Mouse (Mus musculus) embryonic facial prominence, embryonic 14.5 days (tissue): Measurements from ENCODE around the gene Zfp768. TPM values are rescaled to one million over a fixed set of nuclear protein-coding genes. Genes with fewer than 3 reads are reported as not detected.

Experiments
- ATAC-seq: fragments of 200-750 bp; cut with Nextera tagmentation; 2 replicates; pipeline ENCODE4 v1.8.0; 2017; ENCODE audit warnings: low read depth, moderate number of reproducible peaks, moderate TSS enrichment
- DNase-seq: peaks from one replicate; pipeline ENCODE4 v3.0.0-alpha.2; 2015; ENCODE audit warnings: low spot score
- H3K27ac ChIP-seq: fragments of 300-500 bp; sonication (generic); replicated peaks from 2 replicates; pipeline ENCODE4 v1.5.1; 2014; ENCODE audit warnings: low read depth, mild to moderate bottlenecking, low read length, moderate library complexity
- H3K27me3 ChIP-seq: fragments of 300-500 bp; sonication (generic); replicated peaks from 2 replicates; pipeline ENCODE4 v1.6.1; 2014; ENCODE audit warnings: low read length; ENCODE audit not compliant: control insufficient read depth, insufficient read depth
- H3K36me3 ChIP-seq: fragments of 300-500 bp; sonication (generic); 2 replicates; pipeline ENCODE4 v1.6.1; 2014; ENCODE audit warnings: low read length, mixed read lengths; ENCODE audit not compliant: control insufficient read depth, insufficient read depth
- H3K4me1 ChIP-seq: fragments of 300-500 bp; sonication (generic); 2 replicates; pipeline ENCODE4 v1.6.1; 2014; ENCODE audit warnings: antibody characterized with exemption, low read length; ENCODE audit not compliant: control insufficient read depth, insufficient read depth
- H3K4me2 ChIP-seq: fragments of 300-500 bp; sonication (generic); 2 replicates; pipeline ENCODE4 v1.6.1; 2014; ENCODE audit warnings: low read depth, mild to moderate bottlenecking, low read length, moderate library complexity, mixed read lengths
- H3K4me3 ChIP-seq: fragments of 300-500 bp; sonication (generic); 2 replicates; pipeline ENCODE4 v1.5.1; 2014; ENCODE audit warnings: low read depth, mild to moderate bottlenecking, low read length
- H3K9ac ChIP-seq: fragments of 300-500 bp; sonication (generic); 2 replicates; pipeline ENCODE4 v1.6.1; 2014; ENCODE audit warnings: low read depth, mild to moderate bottlenecking, low read length, moderate library complexity, mixed read lengths
- H3K9me3 ChIP-seq: fragments of 300-500 bp; sonication (generic); 2 replicates; pipeline ENCODE4 v1.6.1; 2016; ENCODE audit warnings: low read length; ENCODE audit not compliant: control insufficient read depth
- WGBS: fragments of 180-500 bp; shearing (Covaris S2); extraction: QIAGEN DNeasy Blood & Tissue Kit; methylation state at CpG from one replicate; pipeline ENCODE4 v1.1.7; 2014; 5-methylcytosine and 5-hydroxymethylcytosine counted together
- polyA plus RNA-seq: library from polyadenylated mRNA; unstranded; fragments of >200 nt; fragmentation: Nextera tagmentation; extraction: Ambion mirVana; gene quantifications from 2 replicates; pipeline ENCODE4 v1.2.1, GENCODE M21; 2014

Gene Zfp768
- polyA plus RNA-seq, 1 experiment from 2014 or later: 5.9 TPM

DNA sequence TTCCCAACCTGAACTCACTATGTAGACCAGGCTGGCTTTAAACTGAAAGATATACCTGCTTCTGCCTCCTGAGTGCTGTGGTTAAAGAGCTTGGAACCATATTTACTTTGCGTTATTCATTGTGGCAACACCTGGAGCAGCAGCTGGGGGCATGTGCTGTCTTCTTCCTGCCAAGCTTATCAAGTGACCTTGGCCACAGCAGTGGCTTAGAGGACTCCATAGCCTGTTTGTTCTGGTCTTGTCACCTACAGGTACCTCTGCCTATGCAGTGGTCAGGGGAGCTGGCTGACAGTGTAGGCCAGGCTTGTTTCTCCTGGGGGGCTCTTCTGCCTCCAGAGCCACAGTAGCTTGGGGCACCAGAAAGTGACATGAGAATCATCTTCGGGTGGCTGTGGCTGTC, 37.0 kb downstream of the Zfp768 start:
- no peak overlapping the region for H3K4me2 ChIP-seq
- WGBS: 88% methylated on average over 2 of the region's 2 CpGs
- H3K4me1 ChIP-seq: no peaks in the 10 kb centered on the region
- no peaks in the 10 kb centered on the region for H3K9me3 ChIP-seq
- no peak overlapping the region for H3K4me3 ChIP-seq
- no peak overlapping the region for H3K9ac ChIP-seq
- ATAC-seq (no peak), DNase-seq (no peak)
- H3K36me3 ChIP-seq: no peaks in the 10 kb centered on the region
- H3K27me3 ChIP-seq: no peaks in the 10 kb centered on the region
- H3K27ac ChIP-seq: no peak overlapping the region

DNA sequence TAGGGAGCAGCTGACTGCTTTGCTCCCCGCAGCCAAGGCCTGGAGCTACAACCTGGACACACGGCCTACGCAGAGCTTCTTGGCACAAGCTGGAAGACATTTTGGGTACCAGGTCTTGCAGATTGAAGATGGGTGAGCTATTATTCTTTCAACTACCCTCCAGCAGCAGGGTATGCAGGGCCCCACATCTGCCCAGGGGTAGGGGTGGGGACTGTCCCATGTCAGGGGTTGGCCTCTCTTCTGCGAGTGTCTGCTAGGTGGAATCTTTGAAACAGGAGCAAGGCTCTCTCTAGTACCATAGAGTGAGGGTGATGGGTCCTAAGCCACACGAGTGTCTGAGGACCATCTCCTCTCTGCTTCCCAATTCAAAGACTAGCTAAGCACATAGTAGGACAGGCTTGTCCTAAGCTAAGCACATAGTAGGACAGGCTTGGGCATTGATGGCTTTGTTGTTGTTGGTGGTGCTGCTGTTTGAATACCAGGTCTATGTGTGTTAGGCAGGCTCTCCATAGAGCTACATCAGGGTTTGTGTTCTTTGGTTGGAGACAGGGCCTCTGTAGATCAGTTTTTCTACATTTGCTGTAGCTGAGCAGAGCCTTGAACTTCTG, 47.7 kb downstream of the Zfp768 start:
- DNase-seq (no peak), ATAC-seq (no peak)
- Histone ChIP-seq H3K4me3 (no peak overlapping the region), H3K27me3 (no peaks in the 10 kb centered on the region), H3K9ac (no peak overlapping the region), H3K4me1 (no peaks in the 10 kb centered on the region), H3K27ac (no peak overlapping the region), H3K4me2 (no peak overlapping the region), H3K36me3 (no peaks in the 10 kb centered on the region), H3K9me3 (no peaks in the 10 kb centered on the region)
- 85% methylated on average over 4 of the region's 5 CpGs for WGBS

DNA sequence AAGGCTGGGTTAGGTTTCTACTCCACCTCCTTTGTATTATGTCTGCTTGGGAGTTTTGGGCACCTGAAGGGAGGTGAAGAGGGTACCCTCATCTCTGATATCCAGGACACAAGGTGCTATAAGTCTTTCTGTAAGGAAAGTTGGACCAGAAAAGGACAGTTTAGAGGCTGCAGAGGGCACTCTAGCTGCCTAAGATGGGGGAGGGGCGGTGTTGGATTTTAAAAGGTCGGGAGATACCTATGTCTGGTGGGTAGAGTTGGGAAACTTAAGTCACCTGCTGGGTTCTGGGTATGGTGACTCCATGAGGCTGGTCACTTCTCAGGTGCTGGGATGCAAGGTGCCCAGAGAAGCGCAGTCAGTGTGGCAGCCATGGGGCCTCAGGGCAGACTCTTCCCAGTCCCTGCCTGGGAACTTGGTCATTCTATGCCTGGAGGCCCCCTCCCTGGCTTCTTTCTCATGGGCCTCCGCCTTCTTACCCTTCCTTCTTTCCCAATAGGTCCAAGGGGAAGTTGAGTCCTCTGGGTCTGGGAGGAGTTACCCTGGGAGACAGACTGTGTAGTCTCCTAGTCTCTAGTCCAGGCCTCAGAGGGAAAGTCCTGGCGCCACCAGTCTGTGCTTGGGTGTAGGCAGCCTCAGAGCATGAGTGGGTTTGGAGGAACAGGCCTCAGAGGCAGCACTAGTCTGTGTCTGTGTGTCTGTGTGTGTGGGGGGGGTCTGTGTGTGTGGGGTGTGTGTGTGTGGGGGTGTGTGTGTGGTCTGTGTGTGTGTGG, 48.4 kb downstream of the Zfp768 start:
- Histone ChIP-seq H3K9me3 (no peaks in the 10 kb centered on the region), H3K4me2 (no peak overlapping the region), H3K9ac (no peak overlapping the region), H3K27ac (no peak overlapping the region), H3K4me1 (no peaks in the 10 kb centered on the region), H3K27me3 (no peaks in the 10 kb centered on the region), H3K36me3 (no peaks in the 10 kb centered on the region), H3K4me3 (no peak overlapping the region)
- 89% methylated on average over 5 of the region's 5 CpGs for WGBS
- ATAC-seq: no peak
- no peak for DNase-seq

DNA sequence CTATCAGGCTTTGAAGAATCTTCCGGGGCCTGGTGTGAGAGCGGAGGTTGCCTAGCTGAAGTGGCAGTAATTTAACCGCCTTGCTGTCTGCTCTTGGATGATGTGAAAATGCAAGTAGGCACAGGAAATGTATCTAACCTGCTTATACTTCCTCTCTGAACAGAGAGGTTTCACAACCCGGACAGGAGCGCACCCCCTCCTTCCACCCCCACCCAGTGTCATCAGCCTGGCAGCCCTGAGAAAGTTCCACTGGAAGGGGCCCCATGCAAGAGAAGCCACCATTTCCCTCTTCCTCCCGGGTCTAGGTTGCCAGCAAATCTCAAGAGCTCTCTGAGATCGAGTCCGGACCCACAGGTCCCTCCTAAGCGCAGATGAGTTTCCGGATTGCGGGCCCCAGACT, 49.3 kb downstream of the Zfp768 start, which contains the start of gene Itgal:
TSS of gene Itgal (plus strand) at position 163 of the 400 bp plus-strand sequence.
- whole genome bisulfite sequencing: 76% methylated on average over 11 of the region's 11 CpGs
- H3K36me3 ChIP-seq: no peaks in the 10 kb centered on the region

More for the DNA sequence above, 49.3 kb downstream of the Zfp768 start, which contains the start of gene Itgal:
- no peak within 1 kb of the TSS for H3K4me2 ChIP-seq
- no peak within 1 kb of the TSS for H3K4me3 ChIP-seq
- no peaks in the 10 kb centered on the region for H3K9me3 ChIP-seq
- DNase-seq (no peak), ATAC-seq (no peak)
- H3K27ac ChIP-seq: no peak within 1 kb of the TSS
- H3K9ac ChIP-seq: no peak within 1 kb of the TSS
- no peaks in the 10 kb centered on the region for H3K4me1 ChIP-seq
- H3K27me3 ChIP-seq: no peaks in the 10 kb centered on the region

Other genes starting within 250 kb of the Zfp768 start
- gene Qprt, start 223.4 kb downstream of the Zfp768 start, polyA plus RNA-seq: 4.8 and 6.8 TPM in 2 replicates
- gene Spn, start 207.8 kb downstream of the Zfp768 start, polyA plus RNA-seq: 0.32 and 0.34 TPM in 2 replicates
- 45.4 and 55.1 TPM in 2 replicates for gene Cd2bp2, start 149.5 kb downstream of the Zfp768 start, polyA plus RNA-seq
- 25.0 and 27.1 TPM in 2 replicates for gene Tbc1d10b, start 137.1 kb downstream of the Zfp768 start, polyA plus RNA-seq
- 1,018 and 1,489 TPM in 2 replicates for gene Mylpf, start 136.7 kb downstream of the Zfp768 start, polyA plus RNA-seq
- gene Zfp553, start 112.5 kb downstream of the Zfp768 start, polyA plus RNA-seq: 14.0 and 17.2 TPM in 2 replicates
- 12.5 and 15.9 TPM in 2 replicates for gene Sept1, start 112.5 kb downstream of the Zfp768 start, polyA plus RNA-seq
- gene Zfp771, start 101.3 kb downstream of the Zfp768 start, polyA plus RNA-seq: 53.4 and 54.0 TPM in 2 replicates
- 154 and 157 TPM in 2 replicates for gene Dctpp1, start 84.9 kb downstream of the Zfp768 start, polyA plus RNA-seq
- 59.6 and 62.2 TPM in 2 replicates for gene Sephs2, start 71.5 kb downstream of the Zfp768 start, polyA plus RNA-seq
- 1.2 and 1.7 TPM in 2 replicates for gene Itgal, start 49.3 kb downstream of the Zfp768 start, polyA plus RNA-seq
- gene Zfp747, start 30.5 kb upstream of the Zfp768 start, polyA plus RNA-seq: 4.9 and 7.3 TPM in 2 replicates
- 5.7 and 5.9 TPM in 2 replicates for gene 9130019O22Rik, start 41.6 kb upstream of the Zfp768 start, polyA plus RNA-seq
- 5.6 and 6.7 TPM in 2 replicates for gene E430018J23Rik, start 48.0 kb upstream of the Zfp768 start, polyA plus RNA-seq
- gene Zfp764, start 61.2 kb upstream of the Zfp768 start, polyA plus RNA-seq: 6.8 and 8.3 TPM in 2 replicates
- 17.0 and 20.7 TPM in 2 replicates for gene Zfp688, start 76.5 kb upstream of the Zfp768 start, polyA plus RNA-seq
- gene Zfp689, start 103.6 kb upstream of the Zfp768 start, polyA plus RNA-seq: 7.1 and 7.6 TPM in 2 replicates
- 40.4 and 41.9 TPM in 2 replicates for gene Prr14, start 114.0 kb upstream of the Zfp768 start, polyA plus RNA-seq
- gene Fbrs, start 133.6 kb upstream of the Zfp768 start, polyA plus RNA-seq: 14.3 and 15.0 TPM in 2 replicates
- 41.5 and 42.0 TPM in 2 replicates for gene Srcap, start 166.4 kb upstream of the Zfp768 start, polyA plus RNA-seq
- gene Gm42715, start 174.0 kb upstream of the Zfp768 start, polyA plus RNA-seq: 12.2 and 13.2 TPM in 2 replicates
- 4.1 and 5.3 TPM in 2 replicates for gene Tmem265, start 215.8 kb upstream of the Zfp768 start, polyA plus RNA-seq
- 35.2 TPM in 2 replicates for gene Phkg2, start 227.8 kb upstream of the Zfp768 start, polyA plus RNA-seq
- gene Ccdc189, start 243.0 kb upstream of the Zfp768 start, polyA plus RNA-seq: 9.9 and 10.4 TPM in 2 replicates
- 35.9 and 47.7 TPM in 2 replicates for gene Rnf40, start 243.2 kb upstream of the Zfp768 start, polyA plus RNA-seq